Mouse (Mus musculus): Measurements from ENCODE around the gene Rgl2.
"Not testable (repeated sequence)": the region's sequence is repeated elsewhere in the genome, so short reads cannot be mapped to it uniquely, and the experiment has no call there.

The Rgl2 gene

DNA sequence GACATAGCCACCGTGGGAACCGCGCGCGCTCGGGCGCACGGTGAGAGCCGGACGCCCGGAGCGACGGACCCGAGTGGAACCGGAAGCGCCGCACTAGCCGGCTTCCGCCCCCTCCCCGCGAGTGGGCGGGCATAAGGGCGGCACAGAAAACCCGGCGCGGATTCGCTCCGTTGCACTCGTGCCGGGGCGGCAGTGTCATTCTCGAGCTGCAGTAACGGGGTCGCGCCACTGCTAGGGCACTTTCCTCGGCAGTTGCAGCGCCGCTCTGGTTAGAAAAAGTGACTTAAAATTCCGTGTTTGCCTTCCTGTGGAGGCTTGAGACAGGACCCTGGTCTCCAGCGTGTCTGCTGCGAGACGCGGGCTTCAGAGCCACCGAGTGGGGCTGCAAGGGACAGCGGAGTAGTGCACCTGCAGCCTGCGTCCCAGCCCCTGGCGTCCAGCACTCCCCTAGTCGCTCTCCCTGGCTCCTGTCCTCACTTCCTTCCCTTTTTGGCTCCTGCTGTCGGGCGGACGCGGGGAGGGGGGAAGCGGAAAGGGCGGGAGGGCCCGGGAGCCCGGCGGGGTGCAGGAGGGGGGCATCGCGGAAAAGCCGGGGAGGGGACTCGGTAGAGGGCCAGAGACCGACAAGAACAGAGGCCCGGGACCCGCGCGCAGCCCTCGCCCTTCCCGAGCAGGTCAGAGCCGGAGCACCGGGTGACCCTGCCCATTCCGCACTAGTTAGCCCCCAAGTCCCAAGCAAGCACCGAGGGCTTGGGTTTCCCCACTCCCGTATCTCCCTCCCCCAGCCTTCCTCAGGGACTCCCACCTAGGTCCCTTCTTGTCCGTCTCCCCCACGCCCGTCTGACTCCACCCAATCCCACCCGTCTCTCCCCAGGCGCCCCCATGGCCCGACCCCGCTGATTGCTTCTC is at the start of gene Rgl2:
TSS of gene Rgl2 (plus strand) at position 173 of the 909 bp plus-strand sequence.
- peak; percentile 91 for DNase-seq (ENCODE audit: low read depth, low spot score)

DNA sequence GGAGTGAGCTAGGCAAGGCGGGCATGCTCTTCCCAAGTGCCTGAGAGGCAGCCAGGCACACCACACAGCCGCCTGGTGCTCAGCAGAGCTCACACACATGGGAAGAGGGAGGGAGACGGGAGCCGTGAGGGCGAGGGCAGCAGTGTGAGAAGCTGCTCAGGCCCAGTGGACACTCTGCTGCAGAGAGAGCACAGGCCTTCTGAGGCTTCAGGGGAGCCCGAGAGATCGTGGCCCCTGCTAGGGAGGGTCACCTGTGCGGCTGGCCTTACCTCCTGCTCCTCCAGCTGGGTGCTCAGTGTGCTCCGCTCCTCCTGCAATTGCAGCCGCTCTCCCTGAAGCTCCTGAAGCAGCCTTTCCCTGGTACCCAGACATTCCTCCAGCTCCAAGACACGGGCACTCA is 45.0 kb upstream of the Rgl2 start:
- not testable (repeated sequence) for DNase-seq (ENCODE audit: low read depth, low spot score)

DNA sequence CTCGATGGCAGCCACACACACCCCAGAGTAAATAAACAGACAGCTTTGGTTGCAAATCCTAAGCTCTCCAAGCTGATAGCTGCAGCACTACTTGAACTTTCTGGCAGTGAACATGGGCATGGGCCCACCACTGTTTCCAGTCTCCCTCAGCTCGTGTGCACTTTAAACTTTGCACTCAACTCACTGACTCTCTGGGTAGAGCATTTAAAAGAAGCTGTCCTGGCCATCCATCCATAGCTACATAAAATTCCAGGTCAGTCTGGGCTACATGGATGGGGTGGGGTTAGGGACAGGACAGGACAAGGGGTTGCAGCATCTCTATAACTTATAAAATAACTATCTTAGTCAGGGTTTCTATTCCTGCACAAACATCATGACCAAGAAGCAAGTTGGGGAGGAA is 41.5 kb upstream of the Rgl2 start:
- not testable (repeated sequence) for DNase-seq (ENCODE audit: low read depth, low spot score)

DNA sequence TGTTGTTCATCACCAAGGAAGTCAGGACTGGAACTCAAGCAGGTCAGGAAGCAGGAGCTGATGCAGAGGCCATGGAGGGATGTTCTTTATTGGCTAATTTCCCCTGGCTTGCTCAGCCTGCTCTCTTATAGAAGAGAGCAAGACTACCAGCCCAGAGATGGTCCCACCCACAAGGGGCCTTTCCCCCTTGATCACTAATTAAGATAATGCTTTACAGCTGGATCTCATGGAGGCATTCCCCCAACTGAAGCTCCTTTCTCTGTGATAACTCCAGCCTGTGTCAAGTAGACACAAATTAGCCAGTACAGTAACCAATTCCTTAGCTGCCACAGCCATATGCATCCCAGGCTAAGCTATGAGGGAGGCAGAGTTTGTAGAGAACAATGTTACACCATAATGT is 41.1 kb upstream of the Rgl2 start:
- not testable (repeated sequence) for DNase-seq (ENCODE audit: low read depth, low spot score)

DNA sequence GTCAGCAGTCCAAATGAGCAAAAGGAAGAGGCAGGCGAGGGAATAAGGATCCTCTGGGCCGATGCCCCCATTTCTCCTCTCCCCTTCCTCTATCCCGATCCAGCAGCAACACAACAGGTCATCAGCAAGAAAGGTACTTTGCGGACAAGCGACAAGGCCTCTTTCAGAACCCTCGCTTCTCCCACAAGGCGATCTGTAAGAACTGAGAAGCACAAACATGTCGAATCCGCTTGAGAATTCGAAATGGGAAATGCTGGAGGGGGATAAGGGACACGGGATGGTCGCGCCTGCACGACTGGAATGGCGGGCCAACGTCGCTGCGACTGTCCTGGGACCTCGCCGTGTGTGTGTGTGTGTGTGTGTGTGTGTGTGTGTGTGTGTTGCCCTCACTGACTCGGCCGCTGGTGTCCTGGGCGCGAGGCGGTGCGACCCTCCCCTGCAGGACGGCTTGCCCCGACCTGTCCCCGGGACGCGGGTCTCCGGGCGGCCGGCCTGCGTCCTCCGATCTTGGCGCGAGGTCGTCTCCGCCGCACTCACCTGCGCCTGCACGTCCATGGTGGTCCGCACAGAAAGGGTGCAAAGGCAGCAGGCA is 39.3 kb upstream of the Rgl2 start:
- not testable (repeated sequence) for DNase-seq (ENCODE audit: low read depth, low spot score)

DNA sequence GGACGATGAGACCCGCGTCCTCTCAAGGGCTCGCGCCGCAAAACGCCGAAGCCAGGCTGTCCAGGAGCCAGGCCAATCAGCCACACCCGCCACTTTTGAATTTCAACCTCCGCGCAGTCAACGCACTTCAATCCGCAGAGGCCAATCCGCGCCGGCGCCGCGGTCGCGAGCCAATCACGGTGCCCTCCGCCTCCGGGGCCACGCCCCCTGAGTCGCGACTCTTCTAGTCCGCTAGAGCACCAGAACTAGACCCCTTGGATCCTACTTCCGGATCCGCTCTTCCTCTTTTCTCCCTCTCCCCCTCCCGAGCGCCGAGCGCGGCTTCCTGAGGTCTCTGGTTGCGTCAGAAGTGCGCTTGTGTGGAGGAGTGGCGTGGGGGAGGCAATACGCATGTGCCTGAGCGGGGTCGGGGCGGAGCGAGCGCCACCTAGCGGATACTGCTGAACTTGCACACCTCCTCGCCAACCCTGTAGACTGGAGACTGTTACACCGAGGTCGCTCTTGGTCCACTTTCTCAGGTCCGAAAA is 38.7 kb upstream of the Rgl2 start, which contains the start of gene Kifc1:
TSS of gene Kifc1 (minus strand) at position 129 of the 527 bp plus-strand sequence.
- peak; percentile 99 for DNase-seq (ENCODE audit: low read depth, low spot score)

DNA sequence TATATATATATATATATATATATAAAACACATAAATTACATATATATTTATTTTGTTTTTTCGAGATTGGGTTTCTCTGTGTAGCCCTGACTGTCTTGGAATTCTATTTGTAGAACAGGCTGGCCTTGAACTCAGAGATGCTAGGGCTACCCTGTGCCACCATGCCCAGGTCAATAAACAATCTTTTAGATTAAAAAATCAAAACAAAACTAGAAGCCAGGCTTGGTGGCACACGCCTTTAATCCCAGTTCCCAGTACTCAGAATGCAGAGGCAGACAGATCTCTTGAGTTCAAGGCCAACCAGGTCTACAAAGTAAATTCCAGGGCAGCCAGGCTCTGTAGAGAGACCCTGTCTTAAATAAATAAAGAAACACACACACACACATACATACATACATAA is 38.0 kb upstream of the Rgl2 start:
- no peak for DNase-seq (ENCODE audit: low read depth, low spot score)

DNA sequence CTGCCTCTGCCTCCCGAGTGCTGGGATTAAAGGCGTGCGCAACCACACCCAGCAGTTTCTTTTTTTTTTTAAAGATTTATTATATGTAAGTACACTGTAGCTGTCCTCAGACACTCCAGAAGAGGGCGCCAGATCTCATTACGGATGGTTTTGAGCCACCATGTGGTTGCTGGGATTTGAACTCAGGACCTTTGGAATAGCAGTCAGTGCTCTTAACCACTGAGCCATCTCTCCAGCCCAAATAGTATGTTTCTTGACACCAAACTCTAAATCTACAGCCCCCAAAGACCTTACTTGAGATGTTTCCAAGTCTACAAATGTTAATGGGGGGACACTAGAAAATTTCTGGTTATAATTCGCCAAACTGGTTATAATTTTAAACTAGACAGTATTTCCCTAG is 37.5 kb upstream of the Rgl2 start:
- not testable (repeated sequence) for DNase-seq (ENCODE audit: low read depth, low spot score)

DNA sequence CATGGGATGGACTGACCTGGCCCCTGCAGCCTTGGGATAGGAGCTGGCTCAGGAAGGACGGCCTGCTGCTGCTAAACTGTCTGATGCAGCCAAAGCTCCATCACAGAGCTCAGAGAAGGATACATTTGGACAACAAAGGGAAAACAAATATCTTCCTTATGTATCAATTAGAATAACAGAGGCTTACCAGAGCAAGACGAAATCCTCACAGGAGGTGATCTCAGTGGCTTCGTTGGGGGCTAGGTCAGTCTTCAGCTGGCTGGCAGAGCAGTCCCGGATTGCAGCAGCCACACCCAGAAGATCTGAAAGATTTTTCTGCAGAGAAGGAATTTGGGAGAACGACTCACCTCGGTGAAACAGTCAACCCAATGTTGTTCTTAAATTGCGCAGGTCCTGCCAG is 36.9 kb upstream of the Rgl2 start:
- DNase-seq (ENCODE audit: low read depth, low spot score), result no peak

DNA sequence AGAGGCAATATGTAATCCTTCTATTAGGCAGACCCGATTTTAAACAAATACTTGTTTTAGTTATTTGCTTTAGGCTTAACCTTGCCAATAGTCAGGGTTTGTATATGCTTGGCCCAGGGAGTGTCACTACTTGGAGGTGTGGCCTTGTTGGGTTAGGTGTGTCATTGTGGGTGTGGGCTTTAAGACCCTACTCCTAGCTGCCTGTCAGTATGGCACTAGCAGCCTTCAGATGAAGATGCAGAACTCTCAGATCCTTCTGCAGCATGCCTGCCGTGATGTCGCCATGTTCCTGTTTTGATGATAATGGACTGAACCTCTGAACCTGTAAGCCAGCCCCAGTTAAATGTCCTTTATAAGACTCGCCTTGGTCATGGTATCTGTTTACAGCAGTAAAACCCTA is 36.3 kb upstream of the Rgl2 start:
- not testable (repeated sequence) for DNase-seq (ENCODE audit: low read depth, low spot score)

DNA sequence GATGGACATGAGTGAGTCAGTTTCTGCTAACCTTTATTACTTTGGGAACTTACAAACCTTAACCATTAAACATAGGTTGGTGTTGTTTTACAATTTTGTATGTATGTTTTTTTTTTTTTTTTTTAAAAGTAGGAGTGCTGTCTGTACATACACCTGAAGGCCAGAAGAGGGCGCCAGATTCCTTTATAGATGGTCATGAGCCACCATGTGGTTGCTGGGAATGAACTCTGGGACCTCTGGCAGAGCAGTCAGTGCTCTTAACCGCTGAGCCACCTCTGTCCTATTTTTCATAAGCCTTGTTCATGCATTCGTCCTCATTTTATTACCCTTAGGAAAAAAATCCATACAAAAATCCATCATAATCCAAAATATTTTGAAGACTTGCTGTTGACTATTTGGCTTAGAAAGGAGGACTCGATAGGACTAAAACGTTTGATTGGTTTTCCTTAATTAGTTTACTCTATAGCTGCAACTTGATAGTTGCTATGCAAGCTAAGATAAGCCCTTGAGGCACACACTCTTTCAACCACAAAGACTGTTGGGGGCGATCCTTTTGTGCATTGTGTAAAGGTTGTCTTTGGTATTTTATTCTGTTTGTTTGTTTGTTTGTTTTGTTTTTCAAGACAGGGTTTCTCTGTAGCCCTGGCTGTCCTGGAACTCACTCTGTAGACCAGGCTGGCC is 32.1 kb upstream of the Rgl2 start:
- DNase-seq (ENCODE audit: low read depth, low spot score), result peak; percentile 67

DNA sequence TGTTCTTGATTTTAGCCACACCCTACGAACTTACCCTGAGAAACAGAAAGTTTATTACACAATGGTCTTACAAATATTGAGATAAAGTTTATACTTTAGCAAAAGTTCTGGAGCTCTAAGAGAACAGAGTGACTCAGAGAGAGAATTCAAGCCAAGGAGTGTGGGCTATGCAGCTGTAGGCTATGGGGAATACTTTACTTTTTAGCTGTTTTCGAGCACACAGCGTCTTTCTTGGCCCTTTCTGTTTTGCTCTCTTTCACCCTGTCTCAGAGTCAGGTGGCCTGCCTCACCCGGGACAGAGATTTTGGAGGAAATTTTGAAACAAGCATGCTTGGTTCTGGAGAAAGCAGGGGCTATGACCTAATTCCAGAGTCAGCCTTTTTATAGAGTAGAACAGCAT is 31.1 kb upstream of the Rgl2 start:
- not testable (repeated sequence) for DNase-seq (ENCODE audit: low read depth, low spot score)

DNA sequence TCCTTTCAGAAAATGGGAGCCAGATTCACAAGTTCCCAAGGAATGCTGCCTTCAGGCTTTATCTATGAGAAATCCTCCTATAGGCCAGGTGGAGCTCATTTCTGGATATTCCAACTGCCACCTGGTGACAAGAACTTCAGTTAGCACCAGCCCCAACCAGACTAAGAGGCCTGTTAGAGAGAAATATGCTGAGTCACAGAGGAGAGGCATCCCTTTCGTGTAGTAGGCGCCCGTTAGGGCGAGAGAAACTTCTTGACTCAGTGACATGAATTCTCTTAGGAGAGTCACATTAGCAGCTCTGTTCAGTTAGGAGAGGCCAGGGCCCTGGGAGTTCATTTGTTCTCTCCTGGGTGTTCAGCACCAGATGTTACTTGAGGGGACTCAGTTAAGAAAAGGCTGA is 29.7 kb upstream of the Rgl2 start:
- DNase-seq (ENCODE audit: low read depth, low spot score), result no peak

DNA sequence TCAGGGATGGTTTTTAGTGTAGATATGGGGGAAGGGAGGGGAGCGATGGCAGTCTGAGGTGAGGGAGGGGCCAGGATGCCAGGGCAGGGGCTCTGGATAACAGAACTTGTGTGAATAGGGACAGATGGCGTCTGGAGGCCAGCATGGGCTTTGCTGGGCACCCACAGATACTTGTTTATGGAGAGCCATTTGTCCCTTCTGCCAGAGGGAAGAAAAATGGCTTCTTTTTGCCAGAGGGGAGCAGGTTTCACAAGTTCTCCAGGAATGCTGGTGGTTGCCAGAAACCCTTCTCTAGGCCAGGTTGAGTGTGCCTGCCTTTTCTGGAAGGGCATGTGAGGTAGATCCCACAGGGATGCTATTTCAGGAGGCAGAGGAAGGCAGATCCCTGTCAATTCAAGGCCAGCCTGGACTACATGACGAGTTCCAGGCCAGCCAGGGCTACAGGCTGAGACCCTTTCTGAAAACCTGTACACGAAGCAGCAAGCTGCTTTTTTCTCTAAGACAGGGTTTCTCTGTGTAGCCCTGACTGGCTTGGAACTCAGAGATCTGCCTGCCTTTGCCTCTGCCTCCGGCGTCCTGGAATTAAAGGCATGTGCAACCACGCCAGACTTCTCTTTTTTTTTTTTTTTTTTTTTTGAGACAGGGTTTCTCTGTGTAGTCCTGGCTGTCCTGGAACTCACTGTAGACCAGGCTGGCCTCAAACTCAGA is 28.9 kb upstream of the Rgl2 start:
- DNase-seq (ENCODE audit: low read depth, low spot score), result no peak

DNA sequence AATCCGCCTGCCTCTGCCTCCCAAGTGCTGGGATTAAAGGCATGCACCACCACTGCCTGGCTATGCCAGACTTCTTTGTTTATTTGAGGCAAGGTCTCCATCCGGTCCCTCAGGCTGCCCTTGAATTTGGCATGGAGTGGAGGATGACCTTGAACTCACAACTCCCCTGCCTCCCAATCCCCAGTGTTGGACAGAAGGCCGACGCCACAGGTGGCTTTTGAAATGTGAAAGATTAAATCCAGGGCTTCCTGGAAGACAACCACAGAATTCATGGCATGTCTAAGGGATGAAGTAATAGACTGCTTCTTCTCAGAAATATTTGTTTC is 28.4 kb upstream of the Rgl2 start:
- no peak for DNase-seq (ENCODE audit: low read depth, low spot score)

DNA sequence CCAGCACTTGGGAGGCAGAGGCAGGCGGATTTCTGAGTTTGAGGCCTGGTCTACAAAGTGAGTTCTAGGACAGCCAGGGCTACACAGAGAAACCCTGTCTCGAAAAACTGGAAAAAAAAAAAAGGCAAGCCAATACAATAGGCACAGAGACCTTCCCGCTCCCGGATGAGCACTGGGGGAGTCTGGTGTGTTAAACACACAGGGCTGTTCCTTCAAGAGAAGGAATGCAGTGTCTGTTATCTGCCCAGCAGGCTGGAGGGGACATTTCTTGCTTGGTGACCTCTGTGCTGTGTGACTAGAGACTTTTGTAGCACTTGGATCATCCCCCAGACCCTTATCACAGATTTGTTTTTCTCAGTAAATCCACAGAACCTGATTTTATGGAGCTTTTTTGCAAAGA is 27.7 kb upstream of the Rgl2 start:
- no peak for DNase-seq (ENCODE audit: low read depth, low spot score)

DNA sequence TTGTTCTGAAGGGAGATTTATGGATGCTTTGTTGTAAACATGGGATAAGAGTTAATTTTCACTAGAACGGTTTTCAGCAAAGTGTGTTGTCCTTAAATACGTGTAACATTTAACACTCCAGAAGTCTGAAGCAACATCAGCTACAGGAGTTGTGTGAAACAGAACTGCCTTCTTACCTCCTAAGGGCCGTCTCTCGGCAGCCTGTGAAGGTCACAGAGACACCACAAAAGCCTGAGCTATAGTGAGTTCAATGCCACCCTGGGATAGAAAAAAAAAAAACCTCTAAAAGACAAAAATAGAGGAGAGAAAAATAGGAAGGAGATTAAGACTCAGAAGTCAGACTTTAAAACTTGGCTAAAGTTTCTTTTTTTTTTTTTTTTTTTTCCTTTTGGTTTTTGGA is 27.3 kb upstream of the Rgl2 start:
- no peak for DNase-seq (ENCODE audit: low read depth, low spot score)

DNA sequence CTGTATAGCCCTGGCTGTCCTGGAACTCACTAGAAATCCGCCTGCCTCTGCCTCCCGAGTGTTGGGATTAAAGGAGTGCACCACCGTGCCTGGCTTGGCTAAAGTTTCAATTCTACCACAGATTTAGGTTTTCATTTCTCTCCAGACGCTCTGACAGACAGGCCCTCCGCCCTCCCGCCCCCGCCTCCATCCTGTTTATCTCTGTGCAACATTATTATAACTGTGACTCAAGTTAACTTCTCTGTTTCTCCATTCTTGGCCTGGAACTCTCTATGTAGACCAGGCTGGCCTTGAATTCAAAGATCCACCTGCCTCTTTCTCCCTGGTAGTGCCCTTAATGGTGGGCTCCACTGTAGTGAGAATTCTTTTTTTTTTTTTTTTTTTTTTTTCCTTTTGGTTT is 26.9 kb upstream of the Rgl2 start:
- no peak for DNase-seq (ENCODE audit: low read depth, low spot score)

DNA sequence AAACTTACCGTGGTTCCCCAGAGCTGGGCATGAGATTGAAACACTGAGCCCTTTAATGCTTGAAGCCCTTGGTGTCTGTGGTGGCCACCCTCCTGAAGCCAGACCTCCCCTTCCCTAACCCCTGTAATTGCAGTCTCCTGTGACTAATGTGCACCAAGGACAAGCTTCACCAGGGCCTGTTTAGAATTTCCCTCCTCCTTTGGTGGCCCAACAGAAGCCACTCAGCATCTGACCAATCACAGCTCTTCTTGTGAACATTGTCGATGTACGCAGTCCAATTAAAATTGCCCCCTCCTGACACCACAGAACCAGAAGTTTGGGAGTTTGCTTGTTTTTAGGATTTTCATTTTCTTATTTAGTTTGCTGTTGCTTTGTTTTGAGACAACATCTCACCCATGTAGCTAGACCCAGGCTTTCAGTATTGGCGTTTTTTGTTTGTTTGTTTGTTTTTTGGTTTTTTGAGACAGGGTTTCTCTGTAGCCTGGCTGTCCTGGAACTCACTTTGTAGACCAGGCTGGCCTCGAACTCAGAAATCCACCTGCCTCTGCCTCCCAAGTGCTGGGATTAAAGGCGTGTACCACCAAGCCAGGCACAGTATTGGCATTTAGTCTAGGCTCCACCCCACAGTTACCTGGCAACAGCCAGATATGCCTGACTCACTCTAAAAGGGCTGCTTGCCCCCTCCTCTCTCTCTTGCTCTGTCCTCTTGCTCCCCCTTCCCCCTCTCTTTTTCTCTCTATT is 25.3 kb upstream of the Rgl2 start:
- DNase-seq (ENCODE audit: low read depth, low spot score), result not testable (repeated sequence)

DNA sequence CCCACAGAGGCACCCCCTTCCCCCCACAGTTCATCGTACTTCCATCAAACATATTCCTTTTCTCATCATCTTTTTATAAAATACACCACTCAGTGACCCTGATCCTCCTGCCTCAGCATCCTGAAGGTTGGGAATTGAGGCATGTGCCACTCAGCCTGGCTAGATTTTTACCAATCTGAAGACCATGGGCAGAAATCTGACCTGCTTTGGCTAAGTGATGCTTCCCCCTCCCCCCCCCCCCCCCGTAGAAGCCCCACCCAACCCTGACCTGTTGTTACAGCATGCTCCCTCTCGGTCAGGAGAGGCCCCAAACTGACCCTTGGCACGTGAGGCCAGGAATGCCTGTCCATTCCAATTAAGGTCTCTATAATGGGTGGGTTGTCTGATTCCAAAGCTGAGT is 24.5 kb upstream of the Rgl2 start, which contains the start of gene Platr17:
TSS of gene Platr17 (plus strand) at position 301 of the 400 bp plus-strand sequence.
- not testable (repeated sequence) for DNase-seq (ENCODE audit: low read depth, low spot score)

All from retina, postnatal 7 days (tissue).